Mouse (Mus musculus): ENCODE data around the gene Olfr506. TPM values are rescaled to one million over a fixed set of nuclear protein-coding genes. Genes with fewer than 3 reads are reported as not detected.
"Not testable (repeated sequence)": the region's sequence is repeated elsewhere in the genome, so short reads cannot be mapped to it uniquely, and the experiment has no call there.

The Olfr506 gene
- not detected for total RNA-seq (2021)

GRCm38 (mm10) chr7:108610487-108610886, at the start of gene Olfr506:
Gene Olfr506, plus strand, starts transcription at chr7:108610787.
- no peak for DNase-seq

- no peak for DNase-seq
Observed at GRCm38 (mm10) chr7:108565693-108566092, 44.9 kb upstream of the Olfr506 start, which contains the start of gene Olfr504. Gene Olfr504, minus strand, starts transcription at chr7:108565793.

- no peak for DNase-seq
Observed at GRCm38 (mm10) chr7:108589797-108590196, 20.8 kb upstream of the Olfr506 start.

GRCm38 (mm10) chr7:108601916-108602315, 8.7 kb upstream of the Olfr506 start:
- not testable (repeated sequence) for DNase-seq

- DNase-seq = no peak
Observed at GRCm38 (mm10) chr7:108614110-108614509, 3.5 kb downstream of the Olfr506 start.

- DNase-seq = not testable (repeated sequence)
Observed at GRCm38 (mm10) chr7:108616781-108617180, 6.2 kb downstream of the Olfr506 start.

GRCm38 (mm10) chr7:108621514-108621913, 10.9 kb downstream of the Olfr506 start, which contains the start of gene Olfr507:
Gene Olfr507, plus strand, starts transcription at chr7:108621814.
- DNase-seq = no peak

GRCm38 (mm10) chr7:108629694-108630093, 19.1 kb downstream of the Olfr506 start, which contains the start of gene Olfr508:
Gene Olfr508, plus strand, starts transcription at chr7:108629994.
- DNase-seq = no peak

GRCm38 (mm10) chr7:108651806-108652205, 41.2 kb downstream of the Olfr506 start, which contains the start of gene Olfr509:
Gene Olfr509, minus strand, starts transcription at chr7:108651906.
- DNase-seq = no peak

GRCm38 (mm10) chr7:108662419-108662818, 51.8 kb downstream of the Olfr506 start:
- no peak for DNase-seq

Other genes starting within 250 kb of the Olfr506 start
- gene Olfr494, start 245.5 kb upstream of the Olfr506 start, total RNA-seq (2021) = not detected
- gene Olfr495, start 217.6 kb upstream of the Olfr506 start, total RNA-seq (2021) = not detected
- not detected for gene Olfr497, start 190.4 kb upstream of the Olfr506 start, total RNA-seq (2021)
- gene Olfr498, start 145.5 kb upstream of the Olfr506 start, total RNA-seq (2021) = not detected
- gene Olfr502, start 85.7 kb upstream of the Olfr506 start, total RNA-seq (2021) = not detected
- gene Olfr503, start 66.3 kb upstream of the Olfr506 start, total RNA-seq (2021) = not detected
- not detected for gene Olfr504, start 45.0 kb upstream of the Olfr506 start, total RNA-seq (2021)
- gene Olfr507, start 11.0 kb downstream of the Olfr506 start, total RNA-seq (2021) = not detected
- gene Olfr508, start 19.2 kb downstream of the Olfr506 start, total RNA-seq (2021) = not detected
- gene Olfr509, start 41.1 kb downstream of the Olfr506 start, total RNA-seq (2021) = under 1 TPM in 1 of 2 experiments, not detected in 1; 0.10 TPM
- not detected for gene Olfr510, start 55.6 kb downstream of the Olfr506 start, total RNA-seq (2021)
- not detected for gene Olfr512, start 102.5 kb downstream of the Olfr506 start, total RNA-seq (2021)
- not detected for gene Olfr513, start 140.2 kb downstream of the Olfr506 start, total RNA-seq (2021)
- not detected for gene Olfr514, start 215.2 kb downstream of the Olfr506 start, total RNA-seq (2021)
- not detected for gene Olfr516, start 239.7 kb downstream of the Olfr506 start, total RNA-seq (2021)

Measured in layer of hippocampus, postnatal 36 days (tissue).